Mouse (Mus musculus) cerebellum, adult 9-11 months (tissue): ENCODE data around the gene Mapk12.

Experiments used
- DNase-seq: peaks from one replicate; pipeline ENCODE4 v3.0.0; 2022

The Mapk12 gene

DNA sequence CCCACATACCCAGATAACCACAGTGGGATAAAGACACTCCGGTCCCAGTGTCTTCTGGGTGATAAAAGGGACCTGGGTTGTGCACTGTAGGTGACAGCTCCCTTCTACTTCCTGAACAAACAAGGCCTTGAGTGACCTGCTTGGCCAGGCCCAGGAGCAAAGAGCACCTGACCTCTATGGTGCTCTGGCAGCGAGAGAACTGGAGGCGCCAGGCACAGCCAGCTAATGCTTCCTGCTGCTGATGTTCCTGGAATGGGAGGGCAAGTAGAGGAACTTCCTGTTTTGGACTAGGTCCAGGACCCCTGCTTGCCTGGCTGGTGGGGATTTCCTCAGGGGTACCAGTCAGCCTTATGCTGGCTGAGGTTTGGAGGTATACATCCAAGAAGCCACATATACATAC is 29.6 kb upstream of the Mapk12 start:
- DNase-seq = peak; percentile 69

DNA sequence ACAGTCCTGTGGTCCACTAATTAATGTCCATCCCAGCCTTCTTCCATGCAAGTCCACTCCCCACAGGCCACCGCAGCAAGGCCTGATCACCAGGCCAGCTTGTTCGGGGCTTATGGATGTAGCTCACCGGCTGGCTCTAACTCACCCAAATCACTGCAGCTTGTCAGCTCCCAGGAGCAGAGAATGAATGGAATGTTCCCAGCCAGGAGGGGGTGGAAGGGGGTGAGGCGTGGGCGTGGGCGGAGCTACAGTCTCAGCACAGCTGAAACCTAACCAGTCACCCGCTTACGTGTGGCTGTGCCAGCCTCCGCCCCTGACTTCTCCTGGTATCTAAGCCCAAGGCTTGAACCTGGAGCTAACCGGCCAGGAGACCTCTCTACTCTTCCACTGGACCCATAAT is 28.9 kb upstream of the Mapk12 start:
- DNase-seq = peak; percentile 92

DNA sequence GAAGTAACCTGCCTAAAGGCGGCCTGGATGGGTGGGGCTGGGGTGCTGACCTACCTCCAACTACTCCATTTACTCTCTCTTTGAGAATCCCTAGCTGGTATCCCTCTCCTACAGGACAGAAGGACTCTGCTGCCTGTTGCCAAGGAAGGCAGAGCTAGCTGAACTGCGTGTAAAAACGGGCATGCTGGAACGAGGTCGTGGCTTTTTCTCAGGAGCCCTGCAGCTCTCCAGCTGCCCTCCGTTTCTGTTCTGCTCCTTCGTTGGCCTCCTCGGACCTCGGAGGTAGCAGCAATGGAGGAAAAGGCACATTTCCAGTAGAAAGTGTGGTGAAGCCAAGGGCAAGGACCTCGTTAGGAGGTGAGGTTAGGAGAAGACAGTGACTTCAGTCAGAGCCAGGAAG is 28.4 kb upstream of the Mapk12 start:
- peak; percentile 73 for DNase-seq

DNA sequence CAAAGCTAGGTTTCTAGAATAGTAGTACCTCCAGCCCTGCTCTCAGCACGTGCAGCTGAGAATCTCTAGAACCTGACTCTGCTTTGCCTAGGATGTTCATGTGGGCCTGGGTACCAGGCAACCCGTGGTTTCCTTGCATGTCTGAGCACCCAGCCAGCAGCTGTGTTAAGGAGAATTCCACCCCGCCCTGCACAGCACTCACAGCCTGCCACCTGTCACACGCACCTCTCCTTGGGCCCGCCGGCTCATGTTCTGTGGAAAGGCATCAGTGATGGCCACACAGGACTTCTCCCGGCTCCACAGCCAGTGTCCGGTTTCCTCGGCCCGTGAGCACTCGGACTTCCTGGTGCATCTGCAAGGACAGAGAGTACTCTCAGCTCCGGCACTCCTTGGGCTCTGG is 25.0 kb upstream of the Mapk12 start:
- no peak for DNase-seq

DNA sequence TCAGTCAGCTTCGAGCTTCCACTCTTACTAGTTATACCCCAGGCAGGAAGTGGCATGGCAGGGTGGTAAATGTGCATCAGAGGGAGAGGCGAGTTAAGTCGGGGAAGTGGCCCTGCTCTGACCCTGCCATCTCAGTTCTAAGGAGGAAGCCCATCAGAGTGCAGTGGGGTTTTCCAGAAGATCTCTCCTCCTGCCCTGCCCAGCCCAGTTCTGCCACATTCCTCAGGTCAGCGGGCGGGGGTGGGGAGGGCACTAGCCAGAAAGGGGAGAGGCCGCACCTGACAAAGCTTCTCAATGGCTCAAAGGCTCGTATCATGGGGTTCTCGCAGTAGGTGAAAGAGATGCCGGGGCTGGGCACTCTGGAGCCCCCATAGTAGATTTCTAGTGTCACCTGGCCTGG is 20.9 kb upstream of the Mapk12 start:
- no peak for DNase-seq

DNA sequence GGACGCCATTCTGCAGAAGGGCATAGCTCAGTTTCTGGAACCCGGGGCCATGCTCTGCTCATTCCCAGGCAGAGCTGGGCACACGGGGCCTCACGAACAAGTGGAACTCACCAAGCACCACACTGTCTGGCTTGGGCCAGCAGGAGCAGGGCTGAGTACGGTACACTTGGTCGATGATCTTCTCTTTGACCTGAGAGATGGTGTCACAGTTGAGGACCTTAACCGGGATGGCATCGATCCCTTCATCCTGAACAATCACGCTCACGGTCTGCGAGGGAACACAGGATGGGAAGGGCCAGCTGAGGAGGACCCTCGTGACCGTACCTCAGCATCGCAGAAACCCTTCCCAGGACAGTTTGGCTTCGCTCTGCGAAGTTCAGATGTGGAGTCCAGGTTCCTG is 18.0 kb upstream of the Mapk12 start:
- DNase-seq = no peak

DNA sequence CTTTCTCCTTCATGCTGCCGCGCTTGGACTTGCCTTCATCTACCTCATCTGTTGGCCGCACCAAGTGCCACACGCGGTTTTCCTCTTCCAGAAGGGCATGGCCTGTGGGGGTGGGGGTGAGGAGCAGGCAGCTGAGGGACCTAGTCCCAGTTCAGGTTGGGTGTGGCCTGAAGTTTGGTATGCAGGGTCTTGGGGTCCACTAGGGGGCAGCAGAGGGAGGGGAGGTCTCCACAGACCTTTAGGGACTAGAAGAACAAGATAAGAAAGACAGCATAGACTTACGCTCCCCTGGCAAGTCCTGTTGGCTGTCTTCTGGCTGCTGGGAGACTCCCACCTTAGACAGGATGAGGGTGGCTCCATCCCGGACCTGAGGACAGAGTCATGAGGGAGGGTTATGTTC is 17.5 kb upstream of the Mapk12 start:
- peak; percentile 78 for DNase-seq

DNA sequence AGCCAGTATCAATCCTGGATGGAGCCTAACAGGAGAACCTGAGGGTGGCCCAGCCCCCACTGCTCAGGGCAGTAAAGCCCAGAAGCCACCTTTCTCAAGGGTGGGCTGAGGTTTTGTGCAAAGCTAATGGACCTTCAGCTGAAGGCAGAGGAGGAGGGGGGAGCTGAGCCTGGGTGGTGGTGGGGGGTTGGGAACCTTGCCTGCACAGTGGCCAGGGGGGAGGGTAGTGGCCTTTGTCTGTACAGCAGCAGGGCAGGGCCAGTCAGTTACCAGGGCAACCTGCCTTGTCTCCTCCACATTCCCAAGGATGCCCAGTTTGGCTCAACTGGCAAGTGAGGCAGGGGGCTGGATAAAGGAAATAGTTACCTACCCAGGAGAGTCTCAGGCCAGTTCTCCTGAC is 11.8 kb upstream of the Mapk12 start:
- DNase-seq = no peak

DNA sequence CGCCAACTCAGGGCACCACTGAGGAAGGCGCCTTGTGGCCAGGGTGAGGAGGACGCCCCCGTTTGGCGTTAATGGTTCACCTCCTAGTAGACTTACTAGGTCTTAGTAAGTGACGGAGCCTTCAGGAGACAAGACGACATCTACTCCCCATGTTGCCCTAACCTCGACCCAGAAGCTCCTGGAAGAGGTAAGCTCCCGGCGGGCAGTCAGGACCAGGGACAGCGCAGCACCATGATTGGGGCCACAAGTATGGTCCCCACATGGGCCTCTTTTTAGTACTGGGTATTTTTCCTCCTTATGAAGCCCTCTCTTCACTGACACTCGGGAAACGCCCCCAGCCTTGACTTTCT is 9.5 kb upstream of the Mapk12 start:
- no peak for DNase-seq

DNA sequence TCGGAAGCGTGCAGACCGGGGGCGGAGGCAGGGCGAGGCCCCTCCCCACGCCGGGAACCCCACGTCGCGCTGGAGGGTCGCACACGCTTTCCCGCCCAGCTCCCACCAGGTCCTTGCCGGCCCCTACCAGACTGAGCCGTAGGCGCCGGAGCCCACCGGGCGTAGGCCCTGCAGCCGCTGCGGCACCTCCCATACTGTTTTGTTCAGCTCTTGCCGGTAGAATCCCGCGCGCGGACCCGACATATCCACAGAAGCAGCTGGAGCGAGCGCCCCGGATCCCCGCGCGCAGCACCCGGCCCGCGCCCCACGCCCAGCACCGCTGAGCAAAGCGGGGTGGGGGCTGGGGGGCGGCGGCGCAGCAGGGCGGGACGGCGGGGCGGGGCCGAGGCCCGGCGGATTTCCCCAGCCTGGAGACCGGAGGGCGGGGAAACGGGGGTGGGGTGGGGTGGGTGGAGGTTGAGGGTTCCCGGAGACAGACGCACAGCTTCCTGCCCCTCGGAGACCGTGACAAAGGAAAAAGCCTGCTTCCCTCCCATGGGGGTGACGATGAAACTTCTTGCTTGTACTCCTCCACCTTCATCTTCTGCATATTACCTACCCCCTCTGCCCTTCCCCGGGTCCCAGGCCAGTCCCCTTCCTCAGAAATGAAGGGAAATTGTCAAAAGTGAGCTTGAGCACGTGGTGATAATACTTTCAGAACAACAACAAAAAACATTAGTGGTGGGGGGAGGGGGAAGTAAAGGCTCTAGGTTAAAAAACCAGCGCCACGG is 9.0 kb upstream of the Mapk12 start, which contains the start of gene Mapk11:
Gene Mapk11 (minus strand): TSS at position 358 of the 770 bp plus-strand sequence.
- DNase-seq = no peak

DNA sequence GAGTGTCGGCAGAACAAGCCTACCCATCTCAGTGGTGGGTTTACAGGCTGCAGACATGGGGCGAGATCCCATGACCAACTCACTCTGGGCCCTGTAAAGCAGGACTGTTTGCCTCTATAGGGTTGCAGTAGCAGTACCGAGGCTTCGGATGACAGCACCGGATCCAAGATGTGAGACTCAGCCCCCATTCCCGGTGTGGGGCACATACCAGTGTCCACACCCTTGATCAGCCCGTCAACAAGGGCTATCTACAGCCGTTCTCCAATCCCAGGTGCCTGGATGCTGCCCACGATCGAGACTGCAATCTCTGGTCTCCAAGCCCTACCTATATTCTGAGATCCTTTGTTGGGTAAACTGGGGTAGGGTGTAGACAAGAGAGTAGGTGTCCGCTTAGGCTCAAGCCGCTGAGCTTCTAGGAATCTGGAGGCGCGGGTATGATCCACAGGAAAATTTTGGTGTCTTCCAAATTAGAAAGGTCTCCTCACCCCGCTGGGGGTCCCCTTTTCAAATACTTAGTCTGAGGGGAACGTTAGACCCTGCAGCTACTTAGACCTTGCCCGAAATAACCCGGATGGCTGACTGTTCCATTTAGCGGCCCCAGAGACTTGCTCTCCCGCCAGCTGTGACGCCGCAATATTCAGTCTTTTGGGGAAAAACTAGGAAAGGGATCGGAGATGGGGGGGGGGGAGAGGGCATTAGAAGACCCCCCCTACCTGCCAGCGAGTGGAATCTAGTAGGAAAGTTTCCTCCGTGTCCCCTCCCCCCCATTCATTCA is 8.2 kb upstream of the Mapk12 start:
- no peak for DNase-seq

DNA sequence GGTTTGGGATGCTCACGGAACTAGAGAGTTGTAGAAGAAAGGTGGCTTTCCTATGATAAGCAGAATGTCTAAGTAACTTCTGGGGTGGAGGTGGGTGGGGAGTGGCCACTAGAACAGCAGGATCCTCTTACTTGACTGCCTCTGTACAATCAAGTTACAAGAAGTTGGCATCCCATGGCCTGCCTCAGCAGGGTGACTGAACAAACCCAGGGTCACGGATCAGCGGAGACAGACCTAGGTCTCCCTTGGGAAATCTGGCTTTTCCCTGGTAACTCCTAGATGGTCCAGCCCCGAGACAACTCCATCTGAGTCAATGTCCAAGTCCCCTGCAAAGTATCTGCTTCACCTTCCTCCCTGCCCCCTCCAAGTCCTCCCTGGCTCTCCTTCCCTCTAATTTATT is 7.4 kb upstream of the Mapk12 start:
- DNase-seq = no peak

DNA sequence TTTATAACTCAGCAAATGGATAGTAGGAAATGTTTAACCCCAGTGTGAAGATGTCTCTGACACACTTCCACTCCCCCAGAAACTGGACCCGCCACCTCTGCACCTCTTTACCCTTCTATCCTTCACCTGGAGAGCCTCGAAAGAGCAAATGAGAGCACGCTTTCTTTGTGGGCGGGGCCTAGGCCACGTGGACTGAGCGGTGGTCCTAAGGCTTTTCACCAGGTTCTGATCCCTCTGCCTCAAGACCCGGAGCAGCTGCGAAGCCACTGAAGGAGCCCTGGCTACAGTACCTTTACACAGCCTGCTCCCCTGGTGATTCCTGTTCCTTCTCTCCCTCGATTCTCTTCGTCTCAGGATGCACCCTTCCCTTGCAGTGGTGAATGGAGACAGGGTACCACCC is 7.0 kb upstream of the Mapk12 start:
- peak; percentile 65 for DNase-seq

DNA sequence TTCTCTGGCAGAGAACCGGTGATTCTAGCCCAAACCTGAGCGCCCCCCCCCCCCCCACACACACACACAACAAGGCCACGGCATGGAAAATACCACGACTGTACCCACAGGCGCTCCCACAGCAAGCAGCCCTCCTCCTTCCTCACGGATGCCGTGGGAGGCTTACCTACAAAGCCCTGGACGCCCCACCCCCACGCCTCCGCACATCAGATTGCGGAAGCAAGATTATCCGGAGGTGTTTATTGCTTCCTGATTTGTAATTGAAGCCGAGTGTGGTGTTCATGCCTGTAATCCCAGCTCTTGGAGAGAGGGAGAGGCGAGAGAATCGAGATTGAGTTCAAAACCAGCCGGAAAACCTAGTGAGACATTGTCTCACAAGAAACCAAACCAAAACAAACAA is 6.5 kb upstream of the Mapk12 start:
- peak; percentile 77 for DNase-seq

DNA sequence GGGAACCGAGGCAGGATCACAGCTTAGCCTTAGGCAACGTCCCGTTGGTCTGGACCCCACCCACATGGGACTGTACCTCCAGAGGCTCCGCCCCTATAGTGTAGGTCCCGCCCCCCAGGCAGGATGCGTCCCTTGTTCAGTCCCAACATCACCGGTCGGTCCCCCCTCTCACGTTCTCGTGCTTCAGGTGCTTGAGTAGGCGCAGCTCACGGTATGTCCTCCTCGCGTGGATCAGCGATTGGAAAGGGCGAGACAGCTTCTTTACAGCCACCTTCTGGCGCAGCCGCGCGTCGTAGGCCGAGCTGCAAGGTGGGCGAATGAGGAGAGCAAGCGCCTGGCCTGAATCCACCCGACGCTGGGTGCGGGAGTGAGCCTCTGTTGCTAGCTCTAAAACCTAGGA is 6.0 kb upstream of the Mapk12 start:
- peak; percentile 90 for DNase-seq

DNA sequence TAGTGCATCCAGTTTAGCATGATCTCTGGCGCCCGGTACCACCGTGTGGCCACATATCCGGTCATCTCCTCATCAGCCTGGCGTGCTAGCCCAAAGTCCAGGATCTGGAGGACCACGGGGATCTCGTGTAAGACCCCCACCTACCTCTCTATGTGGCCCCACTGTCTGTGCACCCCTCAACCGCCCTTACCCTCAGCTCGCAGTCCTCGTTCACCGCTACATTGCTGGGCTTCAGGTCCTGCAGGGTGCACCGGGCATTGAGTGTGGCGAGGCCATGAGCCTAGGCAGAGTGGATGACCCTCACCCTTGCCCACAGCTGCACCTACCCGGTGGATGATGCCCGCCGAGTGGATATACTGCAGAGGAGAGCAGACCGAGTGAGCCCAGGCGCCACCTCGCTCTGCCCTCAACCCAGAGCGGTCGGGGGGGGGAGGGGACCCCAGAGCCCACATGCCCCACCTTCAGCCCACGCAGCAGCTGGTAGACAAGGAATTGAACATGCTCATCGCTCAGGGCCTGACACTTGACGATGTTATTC is 5.4 kb upstream of the Mapk12 start:
- peak; percentile 66 for DNase-seq

DNA sequence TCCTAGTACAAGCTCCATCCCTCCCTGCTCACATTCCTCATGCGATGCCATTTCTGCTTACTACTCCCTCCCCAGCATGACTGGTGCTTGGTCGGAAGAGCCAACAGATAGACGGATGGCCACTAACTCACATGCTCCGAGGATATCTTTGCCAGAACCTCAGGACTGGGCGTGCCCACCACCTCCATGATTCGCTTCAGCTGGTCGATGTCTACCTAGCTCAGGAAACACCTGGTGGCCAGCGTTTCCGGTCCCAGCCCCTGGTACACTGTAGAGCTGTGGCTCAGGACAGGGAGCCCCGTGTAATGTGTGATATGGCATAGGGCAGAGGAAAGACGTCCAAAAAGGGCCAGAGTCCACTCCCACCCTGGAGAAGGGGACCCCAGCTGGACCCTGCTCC is 4.5 kb upstream of the Mapk12 start:
- no peak for DNase-seq

DNA sequence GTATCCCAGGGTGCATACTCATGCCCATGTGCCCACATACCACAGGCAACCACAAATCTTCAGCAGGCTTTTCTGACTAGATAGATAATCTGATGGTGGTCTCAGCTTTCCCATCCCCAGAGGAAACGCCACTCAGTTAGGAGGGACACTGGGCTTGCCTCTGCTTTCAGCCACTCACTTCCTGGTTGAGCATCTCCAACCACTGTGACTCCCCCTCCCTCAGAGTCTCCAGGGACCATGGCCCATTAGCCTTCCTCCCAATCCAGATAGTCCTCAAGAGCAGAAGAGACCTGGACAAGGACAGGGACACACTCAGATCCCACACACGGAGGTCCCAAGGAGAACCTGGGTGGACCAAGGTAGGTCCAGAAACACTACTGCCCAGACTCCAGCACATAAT is 2.6 kb upstream of the Mapk12 start:
- DNase-seq = no peak

DNA sequence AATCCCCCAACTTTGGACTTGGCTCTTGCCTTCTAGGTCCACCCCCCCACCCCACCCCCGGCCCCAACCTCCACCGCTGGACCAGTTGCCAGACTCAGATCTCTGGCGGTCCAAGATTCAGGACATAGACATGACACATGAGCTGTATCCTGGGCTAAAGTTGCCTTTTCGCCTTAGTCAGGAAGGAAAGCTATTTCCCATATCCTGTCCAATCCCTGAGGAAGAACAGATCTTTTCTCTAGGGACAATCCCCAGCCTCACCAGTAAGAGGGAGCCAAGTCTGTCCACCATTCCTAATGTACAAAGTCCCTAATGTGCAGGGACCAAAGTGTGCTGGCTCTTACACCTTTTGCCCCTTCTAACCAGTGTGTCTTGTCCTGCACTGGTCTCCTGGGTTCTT is 1.4 kb upstream of the Mapk12 start:
- DNase-seq = no peak

DNA sequence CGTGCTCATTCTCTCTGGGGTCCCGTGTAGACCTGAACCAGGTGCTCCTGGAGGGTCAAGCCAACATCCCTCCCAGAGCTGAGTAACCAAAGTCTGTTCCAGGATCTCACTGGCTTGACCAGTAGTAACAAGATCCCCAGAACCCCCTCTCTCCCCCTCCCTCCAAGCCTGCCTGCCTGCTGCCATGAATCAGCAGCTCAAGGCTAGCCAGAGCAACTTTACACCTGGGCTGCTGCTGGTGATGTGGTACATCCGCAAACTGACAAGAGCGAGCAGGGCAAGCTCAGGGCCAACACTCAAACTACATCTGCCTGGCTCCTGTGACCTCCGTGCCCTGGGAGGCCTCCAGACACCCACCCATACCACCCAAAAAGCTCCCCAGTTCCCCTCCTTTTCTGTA is 940 bp upstream of the Mapk12 start:
- no peak for DNase-seq

DNA sequence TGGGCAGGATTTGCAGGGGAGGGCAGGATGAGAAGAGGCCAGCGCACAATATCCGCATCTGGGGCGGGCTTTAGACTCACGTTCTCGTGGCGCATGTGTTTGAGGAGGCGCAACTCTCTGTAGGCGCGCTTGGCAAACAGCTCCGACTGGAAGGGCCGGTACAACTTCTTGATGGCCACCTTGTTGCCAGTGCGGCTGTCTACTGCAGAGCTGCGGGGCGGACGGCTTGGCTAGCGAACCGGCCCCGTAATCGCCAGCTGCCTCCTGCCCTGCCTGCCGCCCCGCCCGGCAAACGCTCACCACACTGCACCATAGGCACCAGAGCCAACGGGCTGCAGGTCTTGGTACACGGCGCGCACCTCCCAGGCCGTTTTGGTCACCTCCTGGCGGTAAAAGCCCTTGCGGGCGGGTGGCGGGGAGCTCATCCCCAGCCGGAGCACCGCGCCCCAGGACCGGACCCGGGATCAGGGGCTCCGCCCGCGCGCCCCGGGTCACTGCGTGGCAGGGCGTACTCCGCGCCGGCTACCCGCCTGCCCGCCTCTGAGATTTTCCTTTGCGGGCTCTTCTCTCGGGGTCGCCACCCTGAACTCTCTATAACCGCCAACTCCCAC is 350 bp downstream of the Mapk12 start:
- peak; percentile 87 for DNase-seq

DNA sequence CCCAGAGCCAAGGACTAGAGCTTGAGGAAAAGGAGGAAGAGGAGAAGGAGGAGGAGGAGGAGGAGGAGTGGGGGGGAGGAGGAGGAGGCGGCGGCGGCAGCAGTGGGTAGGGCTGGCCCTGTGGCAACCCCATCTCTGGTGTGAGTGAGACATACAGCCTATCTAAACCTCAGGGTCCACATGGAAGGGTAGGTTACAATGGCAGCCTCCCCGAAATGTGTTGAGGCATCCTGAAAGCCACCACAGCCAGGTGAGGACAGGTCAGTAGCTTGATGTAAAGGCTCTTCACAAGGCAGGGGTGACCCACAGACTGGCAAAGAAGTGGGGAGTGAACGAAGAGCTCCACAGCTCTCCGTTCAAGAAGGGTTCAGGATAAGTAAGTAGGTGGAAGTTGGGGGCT is 2.0 kb downstream of the Mapk12 start:
- peak; percentile 53 for DNase-seq

DNA sequence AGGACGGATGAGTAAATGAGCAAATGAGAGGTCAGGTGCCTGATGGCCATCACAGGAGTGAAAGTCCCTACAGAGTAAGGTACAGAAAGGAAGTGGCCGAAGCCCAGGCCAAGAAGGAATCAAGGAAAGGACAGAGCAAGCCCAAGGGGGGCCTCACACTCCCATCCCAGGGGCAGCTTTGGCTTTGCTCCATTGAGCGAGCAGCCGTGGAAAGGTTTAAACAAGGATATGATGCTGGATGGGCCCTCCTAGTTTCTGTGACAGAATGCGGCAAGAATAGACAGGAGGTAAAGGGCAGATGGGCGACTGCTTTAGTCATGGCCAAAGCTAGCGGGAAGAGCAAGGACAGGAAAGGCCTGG is 2.5 kb downstream of the Mapk12 start:
- peak; percentile 74 for DNase-seq
